Mouse (Mus musculus) adipocyte (in vitro differentiated cells): Measurements from ENCODE around the gene Zfp652.
"Not testable (repeated sequence)": the region's sequence is repeated elsewhere in the genome, so short reads cannot be mapped to it uniquely, and the experiment has no call there.

Source experiments
- DNase-seq: peaks from one replicate; pipeline ENCODE4 v3.0.0-alpha.2; 2016; ENCODE audit warnings: low spot score

Gene Zfp652

DNA sequence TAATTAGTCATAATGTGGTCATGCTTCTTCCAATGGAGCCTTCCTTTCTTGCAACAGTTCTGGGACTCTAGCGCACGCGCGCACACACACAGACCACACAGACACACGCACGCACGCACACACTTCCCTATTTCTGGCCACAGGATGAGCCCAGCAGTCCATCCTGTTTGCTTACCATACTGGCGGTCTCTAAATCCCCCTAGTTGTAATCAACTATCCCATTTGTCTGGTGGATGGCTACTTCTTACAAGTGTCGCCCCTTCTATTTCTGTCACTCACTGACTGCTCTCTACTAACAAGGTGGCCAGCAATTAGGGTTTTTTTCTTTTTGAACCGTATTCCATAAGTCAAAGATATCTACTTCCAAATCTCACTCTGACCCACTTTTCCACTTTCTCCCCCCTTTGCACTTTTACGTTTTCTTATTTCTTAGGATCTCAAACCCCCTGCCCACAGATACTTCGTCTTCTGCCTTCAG lies 349 bp upstream of the Zfp652 start:
- DNase-seq = no peak

DNA sequence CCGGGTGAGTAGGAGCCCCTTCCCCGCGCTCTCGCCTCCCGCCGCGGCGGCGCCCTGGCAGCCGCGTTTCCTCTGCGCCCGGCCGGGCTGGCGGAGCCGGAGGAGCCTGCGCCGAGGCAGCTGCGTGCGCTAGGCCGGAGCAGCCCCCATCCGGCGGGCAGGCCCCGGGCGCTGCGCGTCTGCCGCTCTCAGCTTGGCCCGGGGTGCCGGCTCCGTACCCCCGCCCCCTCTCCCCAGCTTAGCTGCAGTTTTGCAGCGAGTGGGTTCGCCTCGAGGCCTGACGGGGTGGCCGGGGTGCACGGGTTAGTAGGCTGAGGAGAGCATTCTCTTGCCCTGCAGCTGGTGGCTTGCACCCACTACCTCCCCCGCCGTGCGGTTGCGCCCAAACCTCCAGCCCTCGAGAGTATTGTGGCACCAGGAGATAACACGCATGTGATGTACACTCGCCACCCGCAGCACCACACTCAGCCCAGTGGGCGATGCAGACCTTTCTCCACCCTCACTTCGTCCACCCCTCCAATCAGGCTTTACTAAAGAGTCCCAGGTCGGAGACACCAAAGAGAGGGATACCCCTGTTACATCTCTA lies 845 bp downstream of the Zfp652 start:
- DNase-seq = peak; percentile 28

DNA sequence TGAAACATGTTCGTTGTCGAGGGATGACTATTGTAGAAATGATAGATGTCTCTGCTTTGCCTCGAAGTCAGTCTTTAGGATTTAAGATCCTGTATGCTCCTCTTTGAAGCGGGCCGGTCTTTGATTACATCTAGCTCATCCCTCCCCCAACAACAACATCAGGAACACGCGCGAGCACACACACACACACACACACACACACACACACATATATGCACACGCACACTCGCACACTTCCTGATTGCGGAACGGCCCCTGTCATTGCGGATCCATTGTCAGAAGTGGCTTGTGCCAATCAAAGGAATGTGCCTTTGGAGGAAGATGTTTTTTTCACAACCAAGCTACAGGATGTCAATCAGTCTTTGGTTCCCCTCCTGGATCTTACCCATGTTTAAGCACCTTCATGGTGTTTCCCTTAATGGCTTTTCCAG lies 1.4 kb downstream of the Zfp652 start:
- DNase-seq = no peak

DNA sequence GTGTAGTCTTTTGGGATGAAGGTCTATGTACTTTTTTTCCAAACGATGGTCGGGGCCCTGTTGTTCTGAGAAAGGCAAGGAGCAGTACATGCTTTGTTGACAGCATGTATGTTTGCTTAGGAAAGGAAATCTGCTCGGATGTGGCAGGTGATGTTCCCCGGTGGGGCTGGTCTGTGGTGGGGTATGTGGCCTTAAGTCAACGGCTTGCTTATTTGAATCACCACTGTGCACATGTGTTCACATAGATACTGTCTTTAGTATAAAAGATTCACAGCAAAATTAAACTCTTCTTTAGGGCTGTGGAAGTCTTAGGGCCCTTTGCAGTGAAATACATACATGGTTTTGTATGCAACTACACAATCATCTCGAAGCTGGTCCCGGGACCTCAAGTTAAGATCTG lies 1.9 kb downstream of the Zfp652 start:
- no peak for DNase-seq

DNA sequence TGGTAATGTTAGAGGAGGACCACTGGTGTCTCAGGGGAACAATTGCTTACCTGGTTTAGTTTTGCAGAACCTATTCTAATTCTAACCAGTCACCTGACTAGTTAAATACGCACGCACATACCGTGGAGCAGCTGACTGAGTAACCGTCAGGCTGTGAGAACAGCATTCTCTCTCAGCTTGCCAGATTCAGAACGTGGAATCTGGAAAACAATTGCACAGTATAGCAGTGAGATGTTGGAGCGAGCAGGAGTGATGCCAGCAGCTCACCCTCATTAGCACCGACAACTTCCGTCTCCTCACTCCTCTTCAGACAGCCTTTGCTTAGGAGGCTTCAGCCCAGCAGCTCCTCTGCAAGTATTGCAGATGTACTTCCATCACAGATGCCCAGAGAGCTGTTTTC lies 3.7 kb downstream of the Zfp652 start:
- no peak for DNase-seq

DNA sequence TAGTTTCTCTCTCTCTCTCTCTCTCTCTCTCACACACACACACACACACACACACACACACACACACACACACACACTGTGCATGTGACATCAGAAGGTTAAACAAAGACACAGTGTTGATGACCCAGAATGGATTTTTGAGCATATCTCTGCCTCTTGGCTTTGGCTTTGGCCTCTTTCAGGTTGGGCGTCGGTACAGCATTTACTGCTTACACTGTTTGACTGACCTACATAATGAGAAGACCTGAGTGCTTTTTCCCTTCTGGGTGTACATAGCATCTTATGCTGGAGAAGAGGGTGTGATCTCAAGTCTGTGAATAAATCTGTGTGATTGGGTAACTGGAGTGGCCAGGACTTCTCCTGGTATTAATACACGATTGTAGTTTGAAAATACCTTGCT lies 6.9 kb downstream of the Zfp652 start:
- no peak for DNase-seq

DNA sequence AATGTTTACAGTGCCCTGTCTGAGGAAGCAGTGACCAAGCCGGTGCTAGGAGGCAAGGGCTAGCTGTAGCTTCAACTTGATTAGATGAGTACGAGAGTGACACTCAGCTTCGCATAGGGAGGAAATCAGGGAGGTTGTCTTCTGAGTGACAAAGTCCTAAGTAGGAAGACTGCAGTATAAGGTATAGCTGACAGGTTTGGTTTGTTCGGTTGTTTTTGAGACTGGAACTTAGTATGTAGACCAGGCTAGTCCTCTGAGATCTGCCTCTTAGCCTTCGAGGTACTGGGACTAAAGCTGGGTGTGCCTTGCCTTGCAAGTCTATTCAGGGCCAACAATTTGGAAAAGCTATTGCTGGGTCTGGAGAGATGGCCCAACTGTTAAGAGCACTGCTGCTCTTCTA lies 10.8 kb downstream of the Zfp652 start, which contains the start of gene B130006D01Rik:
TSS of gene B130006D01Rik (plus strand) at position 301 of the 400 bp plus-strand sequence.
- no peak for DNase-seq

DNA sequence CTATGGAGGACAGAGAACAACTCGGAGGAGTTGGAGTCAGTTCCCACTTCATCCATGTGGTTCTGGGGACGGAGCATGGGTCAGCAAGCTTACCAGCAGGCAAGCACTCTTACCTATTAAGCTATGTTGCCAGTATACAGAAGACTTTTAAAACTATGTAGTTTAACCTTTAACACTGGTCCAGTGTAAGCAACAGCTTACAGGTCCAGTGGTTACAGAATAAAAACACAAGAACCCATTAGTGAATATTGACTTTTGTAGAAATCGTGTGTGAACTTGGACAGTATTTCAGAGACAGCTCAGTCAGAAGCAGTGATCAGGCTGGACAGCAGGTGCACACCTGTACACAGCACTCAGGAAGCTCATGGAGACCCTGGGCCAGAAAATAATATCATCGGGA lies 12.0 kb downstream of the Zfp652 start:
- no peak for DNase-seq

DNA sequence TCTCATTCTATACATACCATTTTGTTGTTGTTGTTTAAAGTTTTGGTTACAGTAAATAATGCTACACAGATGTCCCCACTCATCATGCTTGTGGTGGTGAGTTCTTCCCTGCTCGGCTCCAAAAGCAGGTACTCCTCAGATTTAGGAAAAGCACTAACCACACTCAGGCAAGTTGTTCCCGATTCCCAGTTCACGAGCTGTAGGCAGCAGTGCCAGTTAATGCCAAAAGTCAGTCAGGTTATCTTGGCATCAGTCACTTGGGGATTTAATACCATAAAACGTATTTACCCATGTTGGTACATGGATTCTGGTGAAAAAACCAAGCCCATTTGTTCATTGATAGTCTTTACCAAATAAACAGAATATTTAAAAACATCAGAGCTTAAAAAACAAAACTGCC lies 13.7 kb downstream of the Zfp652 start:
- DNase-seq = no peak

DNA sequence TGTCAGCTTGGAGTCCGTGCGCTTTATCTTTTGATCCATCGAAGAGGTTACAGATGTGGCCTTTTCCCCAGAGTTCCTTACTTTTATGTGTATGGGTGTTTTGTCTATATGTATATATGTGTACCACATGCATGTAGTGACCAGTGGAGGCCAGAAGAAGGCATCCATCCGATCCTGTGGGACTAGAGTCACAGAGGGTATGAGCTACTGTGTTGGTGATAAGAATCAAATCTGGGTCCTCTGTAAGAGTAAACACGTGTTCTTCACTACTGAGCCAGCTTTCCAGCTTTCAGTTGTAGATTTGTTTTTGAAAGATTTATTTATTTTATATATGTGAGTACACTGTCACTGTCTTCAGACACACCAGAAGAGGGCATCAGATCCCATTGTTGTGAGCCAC lies 15.5 kb downstream of the Zfp652 start:
- DNase-seq = no peak

DNA sequence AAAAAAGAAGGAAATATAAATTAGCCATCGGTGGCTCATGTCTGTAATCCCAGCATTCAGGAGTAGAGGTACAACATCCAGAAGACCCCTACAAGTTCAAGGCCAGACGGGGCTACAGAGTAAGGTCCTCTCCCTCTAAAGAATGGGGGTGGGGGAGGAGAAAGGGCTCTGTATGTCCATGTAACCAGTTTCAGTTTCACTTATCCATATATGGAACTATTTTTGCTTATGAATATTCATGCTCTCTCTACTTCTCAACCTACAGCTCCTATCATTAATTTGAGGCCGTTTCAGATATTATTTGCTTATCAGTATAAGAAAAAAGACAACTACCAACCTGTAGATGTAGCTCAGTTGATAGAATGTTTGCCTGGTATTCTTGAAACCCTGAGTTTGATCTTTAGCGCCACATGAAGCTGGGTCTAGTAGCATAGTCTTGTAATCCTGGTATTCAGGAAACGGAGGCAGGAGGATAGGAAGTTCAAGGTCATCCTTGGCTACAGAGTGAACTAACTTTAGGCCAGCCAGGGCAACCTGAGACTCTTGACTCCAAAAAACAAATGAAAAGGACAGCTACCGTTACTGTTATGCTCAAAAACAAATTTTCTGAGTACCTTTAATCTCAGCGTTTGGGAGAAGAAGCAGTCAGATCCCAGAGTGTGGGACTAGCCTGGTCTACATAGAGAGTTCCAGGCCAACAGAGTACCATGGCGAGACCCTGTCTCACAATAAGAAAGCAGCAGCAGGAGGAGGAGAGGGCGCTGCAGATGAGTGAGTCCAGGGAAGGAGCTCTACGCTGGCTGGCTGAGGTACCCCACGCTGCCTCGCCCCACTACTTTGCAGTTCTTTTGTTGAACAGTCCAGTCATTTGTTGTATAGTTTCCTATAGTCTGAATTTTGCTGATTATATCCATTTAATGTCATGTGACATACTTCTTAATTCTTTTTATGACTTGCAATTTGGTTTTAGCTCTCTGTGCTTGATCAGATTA lies 16.7 kb downstream of the Zfp652 start:
- DNase-seq = no peak

DNA sequence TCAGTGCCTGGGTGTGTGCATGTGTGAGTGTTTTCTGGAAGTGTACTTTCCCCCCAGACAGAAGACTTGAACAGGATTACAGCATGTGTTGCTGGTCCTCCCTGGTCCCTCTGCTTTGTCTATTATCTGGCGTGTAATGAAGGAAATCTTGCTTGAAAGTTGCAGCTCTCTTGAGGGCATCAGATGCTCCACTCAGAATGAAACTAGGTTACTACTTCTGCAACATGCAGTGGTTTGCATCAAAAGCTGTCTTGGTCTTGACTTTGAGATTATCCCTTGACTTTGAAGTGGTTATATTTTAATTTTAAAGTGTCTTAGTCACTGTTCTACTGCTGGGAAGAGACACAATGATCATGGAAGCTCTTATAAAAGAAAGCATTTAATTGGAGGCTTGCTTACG lies 22.0 kb downstream of the Zfp652 start:
- DNase-seq = no peak

DNA sequence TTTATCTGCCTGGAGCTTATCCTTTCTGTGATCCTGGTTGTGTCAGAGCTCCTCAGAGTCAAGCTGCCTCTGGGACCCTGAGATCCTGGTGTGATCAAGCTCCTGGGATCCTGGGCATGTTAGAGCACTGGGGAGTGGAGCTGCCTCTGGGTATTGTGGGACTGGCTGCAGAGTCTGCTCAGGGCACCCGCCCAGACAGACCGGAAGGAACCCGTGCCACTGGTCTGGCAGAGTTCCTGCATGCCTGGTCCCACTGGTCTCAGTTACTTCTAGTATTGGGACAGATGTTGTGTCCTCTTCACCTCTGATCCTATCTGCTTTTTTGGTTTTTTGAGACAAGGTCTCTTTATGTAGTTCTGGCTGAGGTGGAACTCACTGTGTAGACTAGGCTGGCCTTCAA lies 25.3 kb downstream of the Zfp652 start:
- DNase-seq = no peak

DNA sequence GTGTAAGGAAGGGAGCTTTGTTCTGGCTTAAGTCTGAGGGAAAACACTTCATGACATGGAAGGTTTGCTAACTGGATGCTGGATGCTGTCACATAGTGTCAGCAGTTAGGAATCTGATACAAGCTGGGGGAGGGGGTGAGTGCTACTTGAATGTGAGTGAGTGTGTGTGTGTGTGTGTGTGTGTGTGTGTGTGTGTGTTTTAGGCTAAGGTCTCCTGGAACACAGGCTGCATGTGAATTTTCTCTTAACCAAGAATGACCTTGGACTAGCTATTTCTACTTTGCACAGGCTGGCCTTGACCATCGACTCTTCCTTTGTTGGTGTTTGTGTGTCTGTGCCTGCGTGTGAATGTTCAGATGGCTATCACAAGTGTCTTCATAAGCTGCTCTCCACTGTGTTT lies 32.0 kb downstream of the Zfp652 start:
- no peak for DNase-seq

DNA sequence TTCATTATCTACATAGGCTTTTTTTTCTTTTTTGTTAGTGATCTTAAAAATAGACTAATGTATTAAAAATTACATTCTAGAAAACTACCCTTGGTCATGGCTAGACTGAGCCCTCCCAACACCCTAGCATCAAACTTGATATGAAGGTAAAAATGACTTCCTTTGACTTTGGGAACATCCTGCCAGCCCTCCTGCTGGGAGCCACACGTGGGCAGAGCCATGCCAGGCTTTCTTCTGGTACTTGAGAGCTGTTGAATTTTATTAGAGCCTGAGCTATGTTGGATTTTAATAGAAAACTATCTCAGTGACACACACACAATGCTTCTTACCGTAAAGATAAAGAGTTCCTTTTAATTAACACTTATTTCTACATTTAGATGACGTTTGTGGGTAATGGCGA lies 34.3 kb downstream of the Zfp652 start:
- DNase-seq = no peak

DNA sequence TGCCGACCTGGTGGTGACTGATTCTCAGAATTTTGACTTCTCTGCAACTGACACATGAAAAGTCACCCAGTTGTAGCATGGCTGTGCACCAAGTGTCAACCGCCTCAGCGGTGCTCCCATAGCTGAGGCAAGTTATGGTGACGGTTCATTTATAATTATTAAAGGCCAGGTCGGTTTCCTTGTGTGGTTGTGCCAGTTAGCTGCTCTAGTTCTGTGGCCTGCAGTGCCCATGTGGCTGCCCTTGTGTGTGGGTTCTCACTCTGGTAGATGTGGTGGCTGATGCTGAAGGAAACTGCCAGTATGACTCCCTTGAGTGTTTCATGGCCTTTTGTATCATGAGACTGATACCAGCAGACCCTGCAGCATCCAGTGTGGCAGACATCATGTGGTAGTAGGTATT lies 35.9 kb downstream of the Zfp652 start:
- DNase-seq = no peak

DNA sequence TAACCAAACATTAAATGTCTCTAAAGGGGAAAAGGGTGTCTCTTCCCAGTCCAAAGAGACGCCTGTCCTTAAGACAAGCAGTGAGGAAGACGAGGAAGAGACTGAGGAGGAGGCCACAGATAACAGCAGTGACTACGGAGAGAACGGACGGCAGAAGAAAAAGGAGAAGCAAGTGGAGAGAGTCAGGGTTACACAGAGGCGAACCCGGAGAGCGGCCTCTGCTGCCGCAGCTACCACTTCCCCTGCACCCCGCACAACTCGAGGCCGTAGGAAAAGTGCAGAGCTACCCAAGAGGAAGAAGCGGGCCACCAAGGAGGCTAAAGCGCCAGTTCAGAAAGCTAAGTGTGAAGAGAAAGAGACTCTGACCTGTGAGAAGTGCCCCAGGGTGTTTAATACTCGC lies 37.1 kb downstream of the Zfp652 start:
- no peak for DNase-seq

DNA sequence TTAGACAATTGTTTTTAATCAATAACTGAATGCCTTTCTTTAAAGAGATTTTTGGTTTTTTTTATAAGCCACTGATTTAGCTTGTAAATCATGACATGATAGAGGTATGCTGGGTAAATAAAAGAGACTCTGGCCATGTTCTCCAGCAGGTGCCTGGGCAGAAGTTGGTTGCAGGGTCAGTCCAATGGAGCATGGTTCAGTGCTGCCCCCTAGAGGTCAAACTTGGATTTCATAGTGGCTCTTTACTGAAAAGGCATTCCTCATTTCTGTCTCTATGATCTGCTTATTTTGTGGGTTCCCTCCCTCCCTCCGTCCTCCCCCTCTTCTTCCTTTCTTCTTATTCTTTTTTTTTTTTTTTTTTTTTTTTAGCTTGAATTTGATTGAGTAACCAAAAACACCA lies 38.5 kb downstream of the Zfp652 start:
- peak; percentile 85 for DNase-seq

DNA sequence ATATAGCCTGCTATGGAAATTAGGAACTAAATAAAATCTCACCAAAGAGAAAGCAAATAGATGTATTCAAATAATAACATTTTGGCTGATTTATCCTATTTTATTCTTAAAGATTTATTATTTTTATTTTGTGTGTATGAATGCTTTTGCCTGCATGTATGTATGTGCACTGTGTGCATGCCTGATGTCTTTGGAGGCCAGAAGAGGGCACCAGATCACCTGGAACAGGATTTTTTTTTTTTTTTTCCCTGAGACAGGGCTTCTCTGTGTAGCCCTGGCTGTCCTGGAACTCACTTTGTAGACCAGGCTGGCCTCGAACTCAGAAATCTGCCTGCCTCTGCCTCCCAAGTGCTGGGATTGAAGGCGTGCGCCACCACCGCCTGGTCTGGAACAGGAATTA lies 42.7 kb downstream of the Zfp652 start:
- DNase-seq = not testable (repeated sequence)

DNA sequence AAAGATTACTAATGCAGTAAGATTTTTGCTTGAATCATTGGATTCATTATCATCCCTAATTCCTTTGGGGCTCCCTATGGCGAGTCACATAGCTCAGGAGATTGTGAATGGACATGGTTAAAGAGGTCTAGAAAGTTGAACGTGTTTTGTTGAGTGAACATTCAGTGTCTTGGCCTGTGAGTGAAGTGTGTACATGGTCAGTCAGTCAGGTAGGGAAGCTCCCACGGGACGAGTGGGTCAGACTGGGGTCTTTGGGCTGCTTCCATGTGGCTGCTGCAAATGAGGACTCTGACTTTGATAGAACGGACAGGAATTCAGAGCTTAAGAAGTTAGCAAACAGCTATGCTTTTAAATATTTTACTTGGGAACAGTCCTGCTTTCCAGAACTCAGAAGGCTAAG lies 48.0 kb downstream of the Zfp652 start:
- DNase-seq = no peak

DNA sequence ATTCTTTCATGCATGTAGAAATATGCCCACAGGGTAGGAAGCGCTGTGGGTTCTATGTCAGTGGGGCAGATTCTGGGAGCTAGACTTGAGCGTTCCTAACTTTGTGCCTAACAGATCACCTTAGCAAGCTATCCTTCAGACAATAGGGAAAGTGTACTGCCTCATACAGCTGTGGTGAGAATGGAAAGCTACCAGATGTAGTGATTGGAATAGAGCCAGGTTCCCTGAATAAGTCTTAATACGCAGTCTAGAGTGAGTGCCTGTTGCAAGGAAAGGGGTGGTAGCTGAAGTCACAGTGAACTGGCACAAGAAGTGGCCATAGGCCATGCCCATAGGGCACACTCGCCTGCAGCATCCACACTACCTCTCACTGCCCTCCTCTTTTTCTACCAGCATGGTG lies 50.5 kb downstream of the Zfp652 start:
- no peak for DNase-seq

DNA sequence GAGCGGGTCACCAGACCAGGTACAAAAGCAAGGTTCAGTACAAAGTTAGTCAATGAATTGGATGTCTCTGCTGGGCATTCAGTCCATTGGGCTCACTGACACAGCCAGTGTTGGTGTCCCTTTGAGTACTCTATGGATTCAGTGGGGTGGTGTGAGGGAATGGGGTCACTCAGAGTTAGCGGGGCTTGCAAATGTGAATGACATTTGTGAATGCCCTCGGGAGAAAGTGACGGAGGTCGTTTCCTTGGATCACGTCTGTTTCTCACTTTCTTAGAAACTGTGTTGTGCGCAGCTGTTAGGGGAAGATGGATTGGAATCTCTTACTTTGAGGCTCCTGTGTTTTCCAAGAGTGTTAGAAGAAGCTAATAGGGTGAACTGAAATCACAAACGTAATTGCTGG lies 52.3 kb downstream of the Zfp652 start:
- DNase-seq = no peak

DNA sequence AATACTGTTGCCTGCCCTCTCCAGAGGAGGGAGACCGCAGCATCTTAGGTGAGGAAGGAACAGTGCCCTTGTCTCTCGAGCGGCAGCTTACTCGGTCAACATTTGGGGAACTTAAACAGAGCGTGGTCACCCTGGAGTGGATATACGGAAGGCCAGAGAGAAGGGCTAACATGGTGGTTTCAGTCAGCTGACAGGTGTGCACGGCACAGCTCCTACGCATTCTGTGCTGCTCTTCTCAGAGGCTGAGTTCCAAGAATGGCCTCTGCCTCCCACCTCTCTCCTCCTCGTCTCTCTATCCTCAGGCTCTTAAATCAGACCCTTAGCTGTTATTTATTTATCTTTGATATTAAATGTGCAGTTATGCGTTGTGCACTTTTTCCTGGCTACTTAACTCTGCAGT lies 52.9 kb downstream of the Zfp652 start:
- no peak for DNase-seq
